Mouse (Mus musculus): ENCODE measurements at regions not wholly inside any gene's neighbourhood (a gene's known extent, or its start where the extent isn't known, plus 50 kb on each side); places are given as distances from the start of the nearest gene placed in this dataset.

- no peak for TF ChIP-seq MAFK (IDR thresholded peaks at IDR 0.05; ENCODE audit: insufficient replicate concordance, low read length)
- TF ChIP-seq ETS1 (conservative IDR thresholded peaks at IDR 0.05; ENCODE audit: low read depth, low read length) = no peak
- peak; percentile 24; the same call in 1 of the 2 replicates for TF ChIP-seq BHLHE40 (IDR thresholded peaks at IDR 0.05; ENCODE audit: low read depth, low read length)
- no peak for TF ChIP-seq GABPA (IDR thresholded peaks at IDR 0.05; ENCODE audit: insufficient replicate concordance, low read depth, low read length)
- no peak for TF ChIP-seq NRF1 (IDR thresholded peaks at IDR 0.05; ENCODE audit: low read depth, low read length)
- TF ChIP-seq POLR2AphosphoS2 (IDR thresholded peaks at IDR 0.05; ENCODE audit: low read depth, low read length) = no peak
- 0 out of 2 replicates have a peak, but pooled peaks have one; percentile 16 for TF ChIP-seq MYC (IDR thresholded peaks at IDR 0.05; ENCODE audit: low read depth, low read length)
- TF ChIP-seq ZC3H11A (IDR thresholded peaks at IDR 0.05; ENCODE audit: low read depth, low read length) = no peak
- TF ChIP-seq SMC3 (IDR thresholded peaks at IDR 0.05; ENCODE audit: low read depth, low read length) = no peak
- no peak for TF ChIP-seq PAX5 (IDR thresholded peaks at IDR 0.05; ENCODE audit: low read length)
- no peak for TF ChIP-seq JUN (IDR thresholded peaks at IDR 0.05; ENCODE audit: insufficient read depth, low read depth, low read length)
- TF ChIP-seq SIN3A (IDR thresholded peaks at IDR 0.05; ENCODE audit: low read length) = peak; percentile 21; the same call in 1 of the 2 replicates
- TF ChIP-seq RAD21 (IDR thresholded peaks at IDR 0.05; ENCODE audit: low read depth, low read length) = no peak
These were observed 57.9 kb upstream of the Zfp217 start (continued) for GRCm38 (mm10) chr2:170205591-170206441.

- Histone ChIP-seq H3K36me3 (replicated peaks in 1 of 2; ENCODE audit: control insufficient read depth in 1 of 2, insufficient read depth in 1 of 2, low read length in 1 of 2) (no peaks in the 10 kb centered on the region), H3K9ac (ENCODE audit: insufficient read depth, low read depth) (peak overlapping the region; percentile 64), H3K27me3 (replicated peaks) (no peaks in the 10 kb centered on the region), H3K4me2 (ENCODE audit: insufficient read depth, low read depth, poor library complexity, severe bottlenecking) (peak overlapping the region; percentile 96), H3K79me2 (replicated peaks; ENCODE audit: control insufficient read depth, extremely low read depth, insufficient read depth, poor library complexity, severe bottlenecking) (no peaks in the 10 kb centered on the region), H3K4me1 (ENCODE audit: control insufficient read depth in 1 of 2, insufficient read depth in 2 of 2) (peaks cover 16 to 48% of the 10 kb centered on the region in 2 experiments), H3K4me3 (replicated peaks in 1 of 3; ENCODE audit: low read depth in 2 of 3, low read length in 2 of 3, poor library complexity in 1 of 3) (peak overlapping the region; percentile 23 to 57 (median 45)), H3K27ac (ENCODE audit: insufficient read depth, low read depth) (peak overlapping the region; percentile 44), H3K9me3 (replicated peaks; ENCODE audit: low read length) (peaks cover 2% of the 10 kb centered on the region)
- peak; percentile 69 for DNase-seq (ENCODE audit: extremely low read depth)
- in situ Hi-C loops (cut with MboI; ENCODE audit: low pct_ligation_motif_present, low pct_unique_long_range_greater_than_20kb, low sequenced_read_pairs) (no loop called here), dilution Hi-C loops (cut with MboI; ENCODE audit: extremely low pct_ligation_motif_present, extremely low pct_unique_long_range_greater_than_20kb, low sequenced_read_pairs) (no loop called here)
- TF ChIP-seq GABPA (IDR thresholded peaks at IDR 0.05; ENCODE audit: insufficient replicate concordance, low read depth, low read length) (no peak), CHD1 (IDR thresholded peaks at IDR 0.05; ENCODE audit: low read depth, low read length) (0 out of 2 replicates have a peak, but pooled peaks have one; percentile 6), RCOR1 (conservative IDR thresholded peaks at IDR 0.05; ENCODE audit: low read depth, low read length) (peak; percentile 58; the same call in 1 of the 2 replicates), POLR2A (IDR thresholded peaks at IDR 0.05; ENCODE audit: low read depth, low read length) (0 out of 2 replicates have a peak, but pooled peaks have one; percentile 16), MEF2A (IDR thresholded peaks at IDR 0.05; ENCODE audit: borderline replicate concordance, low read depth, low read length) (peak; percentile 79), IRF4 (IDR thresholded peaks at IDR 0.05; ENCODE audit: low read depth, low read length) (no peak), SIN3A (IDR thresholded peaks at IDR 0.05; ENCODE audit: low read length) (peak; percentile 56; the same call in 1 of the 2 replicates), NELFE (IDR thresholded peaks at IDR 0.05; ENCODE audit: low read depth, low read length) (peak; percentile 48; the same call in 1 of the 2 replicates), TBP (conservative IDR thresholded peaks at IDR 0.05; ENCODE audit: low read depth, low read length) (peak; percentile 71), ZMIZ1 (IDR thresholded peaks at IDR 0.05; ENCODE audit: low read depth, low read length) (no peak), ZNF384 (IDR thresholded peaks at IDR 0.05; ENCODE audit: low read depth, low read length) (peak; percentile 26; the same call in 1 of the 2 replicates), MXI1 (IDR thresholded peaks at IDR 0.05; ENCODE audit: low read depth, low read length) (peak; percentile 54; the same call in 1 of the 2 replicates), ELF1 (IDR thresholded peaks at IDR 0.05; ENCODE audit: low read depth, low read length) (peak; percentile 34; the same call in 1 of the 2 replicates), USF1 (IDR thresholded peaks at IDR 0.05; ENCODE audit: low read depth, low read length) (no peak), MAFK (IDR thresholded peaks at IDR 0.05; ENCODE audit: insufficient replicate concordance, low read length) (0 out of 2 replicates have a peak, but pooled peaks have one; percentile 27), ETS1 (conservative IDR thresholded peaks at IDR 0.05; ENCODE audit: low read depth, low read length) (peak; percentile 32; the same call in 1 of the 2 replicates), BHLHE40 (IDR thresholded peaks at IDR 0.05; ENCODE audit: low read depth, low read length) (peak; percentile 36; the same call in 1 of the 2 replicates), MAX (IDR thresholded peaks at IDR 0.05; ENCODE audit: low read length) (peak; percentile 57; the same call in 1 of the 2 replicates)
These were observed 57.0 kb upstream of the Zfp217 start for GRCm38 (mm10) chr2:170204768-170205514.
